In the genomic region with DNA sequence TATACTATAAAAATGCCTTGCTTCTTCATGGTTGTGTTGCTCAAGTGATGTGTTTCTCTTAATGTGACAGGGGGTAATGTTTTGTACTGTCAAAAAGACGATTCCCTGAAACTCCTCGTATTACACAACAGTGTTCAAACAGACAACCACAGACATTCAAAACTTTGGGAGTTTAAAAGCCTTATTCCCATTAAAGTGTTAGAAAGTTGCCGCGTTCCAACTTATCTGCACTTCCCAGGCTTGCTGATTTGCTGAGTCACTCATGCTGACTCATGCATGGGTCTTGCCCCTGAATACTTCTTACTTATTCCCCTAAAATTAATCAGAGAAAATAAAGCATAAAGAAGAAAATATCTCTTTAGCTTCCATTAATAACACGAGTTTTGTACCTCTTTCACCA, we compare ENCODE assay signal across 13 mouse cellular contexts.
DNase-seq lines count a peak whose midpoint lies in the region; ATAC-seq and TF ChIP-seq lines count a peak whose summit lies in the region.
"Had no signal": no experiment of that assay in that cellular context is flagged by ENCODE, and none has a peak within 500 bp of the region (broad histone marks: within the 10 kb centered on the region; RNA-seq: fewer than 3 reads in every experiment).

No protein-coding gene starts in this region.

- peak; percentile 88 for ATAC-seq in megakaryocyte-erythroid progenitor cell, adult 5-6 weeks (replicated peaks; ENCODE audit: low FRiP score, low TSS enrichment, poor library complexity, severe bottlenecking)
- no peak for ATAC-seq in hindbrain, embryonic 13.5 days (ENCODE audit: low FRiP score)
- ATAC-seq: forebrain, embryonic 15.5 days had no signal

- H3K4me1 ChIP-seq in hindbrain, embryonic 13.5 days (replicated peaks), result peaks cover 4% of the 10 kb centered on the region
- H3K4me1 ChIP-seq in cerebellum, adult 2 months (ENCODE audit: control insufficient read depth, insufficient read depth, low read length), result no peaks in the 10 kb centered on the region
- H3K4me1 ChIP-seq: forebrain, embryonic 15.5 days had no signal

- no peaks in the 10 kb centered on the region for H3K27me3 ChIP-seq in hindbrain, embryonic 13.5 days
- H3K27me3 ChIP-seq in cerebellum, adult 2 months (ENCODE audit: control insufficient read depth, insufficient read depth, low read length), result no peaks in the 10 kb centered on the region
- H3K27me3 ChIP-seq: forebrain, embryonic 15.5 days; limb, embryonic 15.5 days had no signal

- TF ChIP-seq CTCF in cerebellum, adult 2 months (IDR thresholded peaks at IDR 0.05; ENCODE audit: borderline replicate concordance, insufficient read depth, low read depth, low read length), result no peak

- no peak overlapping the region for H3K9ac ChIP-seq in hindbrain, embryonic 13.5 days
- H3K9ac ChIP-seq: forebrain, embryonic 15.5 days; limb, embryonic 15.5 days had no signal

- no peak overlapping the region for H3K4me2 ChIP-seq in hindbrain, embryonic 13.5 days
- H3K4me2 ChIP-seq: forebrain, embryonic 15.5 days; limb, embryonic 15.5 days had no signal

- H3K36me3 ChIP-seq in hindbrain, embryonic 13.5 days, result no peaks in the 10 kb centered on the region
- H3K36me3 ChIP-seq: forebrain, embryonic 15.5 days; limb, embryonic 15.5 days had no signal

- WGBS in hindbrain, embryonic 13.5 days, result 89% methylated on average over 5 of the region's 5 CpGs
- WGBS in cerebellum, adult 2 months, result 88% methylated on average over 5 of the region's 5 CpGs

- no peak overlapping the region for H3K27ac ChIP-seq in hindbrain, embryonic 13.5 days
- H3K27ac ChIP-seq in cerebellum, adult 2 months (ENCODE audit: insufficient read depth, low read length), result no peak overlapping the region
- H3K27ac ChIP-seq: forebrain, embryonic 15.5 days; heart, adult 2 months; limb, embryonic 15.5 days had no signal

- no peak for TF ChIP-seq POLR2A in cerebellum, adult 2 months (IDR thresholded peaks at IDR 0.05; ENCODE audit: borderline replicate concordance, insufficient read depth, low read length)

- peak; percentile 17 to 28 for DNase-seq in heart, adult 18-20 months
- DNase-seq in heart, postnatal 4 days, result no peak
- peak; percentile 74 for DNase-seq in MEL-GATA-1-ER (ENCODE audit: extremely low read depth, low read depth)
- peak; percentile 51 for DNase-seq in fibroblast of lung, adult 2 months (ENCODE audit: low read depth)
- no peak for DNase-seq in layer of hippocampus, adult 9-11 months
- no peak for DNase-seq in cerebellum, adult 2 months
- DNase-seq: adrenal gland, postnatal 10 days; kidney, adult 2 months had no signal

- no peaks in the 10 kb centered on the region for H3K9me3 ChIP-seq in hindbrain, embryonic 13.5 days
- H3K9me3 ChIP-seq: forebrain, embryonic 15.5 days; limb, embryonic 15.5 days had no signal

- H3K4me3 ChIP-seq in hindbrain, embryonic 13.5 days, result no peak overlapping the region
- H3K4me3 ChIP-seq in cerebellum, adult 2 months (replicated peaks; ENCODE audit: insufficient read depth, low read depth, low read length), result no peak overlapping the region
- H3K4me3 ChIP-seq: forebrain, embryonic 15.5 days; heart, adult 2 months; limb, embryonic 15.5 days had no signal

Comparison
In these comparisons a context has a peak if more than half of its experiments do, and no peak if none do; other contexts are left out.
1. DNase-seq: peak in heart, adult 18-20 months (2 of 2), MEL-GATA-1-ER (single experiment) and fibroblast of lung, adult 2 months (single experiment); none in heart, postnatal 4 days (single experiment), layer of hippocampus, adult 9-11 months (single experiment) and cerebellum, adult 2 months (0 of 2).